Mouse (Mus musculus) ovary, postnatal 14 days (tissue): ENCODE measurements around the gene Tmem126a.

Experiments
- DNase-seq: peaks from one replicate; pipeline ENCODE4 v3.0.0; 2022; ENCODE audit warnings: low spot score

The Tmem126a gene

DNA sequence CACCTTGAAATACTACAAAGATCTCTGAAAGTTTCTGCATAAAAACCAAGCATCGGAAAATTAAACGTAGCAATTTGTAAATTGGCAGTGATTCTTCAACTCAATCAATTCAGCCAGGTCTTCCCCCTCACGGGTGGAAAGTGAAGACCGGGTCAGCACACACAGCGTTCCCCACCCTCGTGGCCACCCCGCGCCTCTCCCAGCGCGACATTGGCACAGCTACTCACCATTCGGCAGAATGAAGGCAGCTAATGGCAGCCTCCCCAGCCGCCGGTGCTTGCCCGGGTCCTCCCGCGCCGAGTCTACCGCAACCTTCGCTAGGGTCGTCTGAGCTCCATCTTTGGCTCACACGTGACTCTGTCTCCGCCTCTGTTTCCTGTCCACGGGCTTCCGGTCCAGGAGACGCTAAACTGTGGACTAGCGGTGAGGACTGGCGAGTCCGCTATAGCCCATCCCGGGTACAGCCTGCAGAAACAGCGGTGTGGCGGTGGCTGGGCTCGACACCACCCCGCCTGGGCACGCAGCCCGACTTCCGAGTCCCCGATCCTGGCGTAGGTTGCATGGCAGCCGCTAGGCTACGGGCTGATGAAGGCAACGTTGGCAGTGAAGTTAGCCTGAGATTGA is at the start of gene Tmem126a:
Tmem126a (minus strand) TSS at position 385 of the 624 bp plus-strand sequence.
- DNase-seq, result peak; percentile 69

DNA sequence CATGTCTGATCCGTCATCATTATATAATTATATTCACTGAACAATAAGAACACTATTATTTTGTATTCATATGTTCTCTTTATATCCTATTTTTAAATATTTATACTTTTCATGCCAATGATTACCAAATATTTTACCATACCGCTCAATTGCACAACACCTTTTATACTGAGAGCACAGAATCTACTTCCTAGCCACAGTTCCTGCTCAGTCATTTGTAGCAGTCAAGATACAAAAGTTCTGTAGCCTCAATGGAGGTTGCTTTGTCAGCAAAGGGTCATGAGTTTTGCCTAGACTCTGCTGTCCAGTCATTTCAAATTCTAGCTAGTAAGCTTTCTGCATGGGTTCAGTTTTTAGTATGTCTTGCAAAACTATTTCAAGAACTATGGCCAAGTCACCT is 25.6 kb upstream of the Tmem126a start:
- no peak for DNase-seq

DNA sequence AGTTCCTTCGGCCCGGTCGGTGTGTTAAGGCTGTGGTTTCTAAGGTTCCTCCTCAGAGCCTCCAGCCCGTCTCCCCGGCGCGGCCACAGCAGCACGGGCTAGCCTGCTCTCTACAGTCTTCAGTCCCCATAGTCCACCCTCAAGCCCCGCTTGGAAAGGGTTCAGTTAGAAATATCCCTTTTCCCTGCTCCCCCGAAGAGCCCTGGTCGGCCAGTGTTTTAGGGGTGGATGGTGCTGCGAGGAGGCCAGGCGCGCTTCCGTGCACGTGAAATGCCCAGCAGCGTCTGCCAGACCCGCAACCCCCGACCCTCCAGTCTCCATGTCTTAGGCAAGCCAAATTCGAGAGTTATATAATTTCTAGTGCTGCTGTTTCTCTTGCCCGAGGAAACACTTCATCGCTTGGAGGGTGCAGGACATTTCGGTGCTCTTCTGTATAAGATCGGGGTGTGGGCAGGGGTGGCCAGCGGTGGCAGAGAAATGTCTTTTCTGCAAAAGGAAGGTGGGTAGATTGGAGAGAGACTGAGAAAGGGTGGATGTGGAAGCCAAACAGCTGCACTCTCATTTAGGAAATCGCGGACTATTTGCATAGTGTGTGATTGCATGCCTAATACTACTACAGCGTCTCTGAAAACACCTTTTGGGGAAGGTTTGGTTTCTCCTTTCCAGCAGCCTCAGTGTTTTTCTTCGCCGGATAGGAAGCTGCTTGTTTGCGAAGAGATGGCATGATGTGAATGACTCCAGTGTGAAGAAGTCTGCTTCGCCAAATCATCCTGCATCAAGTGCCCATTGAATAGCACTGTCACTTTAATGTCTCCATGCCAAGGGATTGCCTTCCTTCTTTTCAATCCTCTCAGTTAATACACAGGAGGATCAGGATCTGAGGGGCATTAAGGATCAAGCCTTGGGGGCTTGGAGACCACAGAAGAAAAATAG is 19.6 kb upstream of the Tmem126a start, which contains the start of gene Dlg2:
Dlg2 (plus strand) TSS at position 360 of the 933 bp plus-strand sequence.
- DNase-seq, result no peak

DNA sequence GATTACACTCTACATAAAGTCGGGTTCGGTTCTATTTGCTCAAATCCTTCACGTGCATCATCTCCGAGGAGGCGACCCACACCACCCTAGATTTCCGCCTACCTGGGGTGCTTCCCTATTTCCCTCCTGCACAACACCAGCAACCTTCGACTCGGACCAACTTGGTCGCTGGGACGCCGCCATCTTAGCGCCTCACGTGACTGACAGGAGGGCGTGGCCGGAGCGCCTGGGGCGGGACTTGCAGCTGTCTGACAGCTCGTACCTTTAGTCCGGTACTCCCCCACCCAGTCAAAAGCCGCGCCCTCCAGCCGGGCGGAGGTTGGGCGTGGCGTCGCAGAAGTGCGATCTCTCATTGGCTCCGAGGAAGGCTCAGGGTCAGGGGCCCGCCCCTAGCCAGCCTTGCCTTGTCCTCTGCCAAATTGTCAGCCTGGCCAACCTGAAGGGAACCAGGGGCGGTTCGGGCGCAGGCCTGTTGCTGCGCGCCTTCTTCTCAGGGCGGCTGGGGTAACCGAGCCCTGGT is 18.8 kb upstream of the Tmem126a start, which contains the start of gene Tmem126b:
Tmem126b (minus strand) TSS at position 209 of the 520 bp plus-strand sequence.
- DNase-seq, result peak; percentile 97

DNA sequence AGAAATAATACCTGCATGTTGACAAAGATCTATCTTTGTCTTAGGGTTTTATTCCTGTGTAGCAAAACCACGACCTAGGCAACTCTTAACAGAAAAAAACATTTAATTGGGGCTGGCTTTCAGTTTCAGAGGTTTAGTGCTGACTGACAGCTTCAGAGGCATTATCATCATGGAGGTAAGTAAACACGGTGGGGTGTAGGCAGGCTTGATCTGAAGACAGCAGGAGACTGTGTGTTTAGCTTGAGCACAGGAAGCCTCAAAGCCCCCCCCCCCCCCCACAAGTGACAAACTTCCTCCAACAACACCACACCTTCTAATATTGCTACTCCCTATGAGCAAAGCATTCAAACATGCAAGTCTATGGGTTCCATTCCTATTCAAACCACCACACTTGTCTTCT is 16.5 kb upstream of the Tmem126a start:
- DNase-seq, result no peak

DNA sequence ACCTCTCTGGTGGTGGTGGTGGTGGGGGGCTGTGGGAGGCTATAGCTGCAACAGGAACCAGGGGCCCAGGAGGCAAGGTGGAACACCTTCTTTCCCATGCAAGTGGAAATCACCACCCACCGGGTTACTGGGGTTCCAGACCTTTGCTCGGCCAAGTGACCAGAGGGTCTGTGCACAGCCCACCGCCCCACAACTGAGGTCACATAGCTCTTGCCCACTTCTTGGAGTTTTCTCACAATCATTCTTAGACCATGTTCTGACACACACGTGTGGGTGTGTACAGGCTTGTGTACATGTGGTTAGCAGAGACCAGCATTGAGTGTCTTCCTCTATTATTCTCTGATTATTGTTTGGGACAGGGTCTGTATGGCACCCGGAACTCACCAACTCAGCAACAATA is 4.4 kb upstream of the Tmem126a start:
- no peak for DNase-seq

DNA sequence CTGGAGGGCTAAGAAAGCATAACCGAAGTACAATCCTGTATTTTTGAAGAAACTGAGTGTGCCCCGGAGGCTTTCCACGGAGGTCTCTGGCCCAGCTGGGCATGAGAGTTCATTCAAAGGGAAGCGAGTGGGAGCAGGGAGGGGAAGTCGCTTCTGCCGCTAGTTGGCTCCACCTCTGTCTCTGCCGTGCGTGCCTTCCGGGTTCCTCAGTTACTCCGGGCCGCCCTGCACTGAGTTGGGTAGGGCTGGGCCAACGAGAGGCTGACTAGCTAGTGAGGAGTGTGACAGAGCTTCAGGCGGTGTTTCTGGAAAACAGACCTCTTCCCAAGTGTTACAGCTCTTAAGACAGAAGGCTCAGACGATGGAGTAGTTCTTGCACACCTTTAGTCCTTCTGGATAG is 3.9 kb upstream of the Tmem126a start:
- DNase-seq, result no peak

DNA sequence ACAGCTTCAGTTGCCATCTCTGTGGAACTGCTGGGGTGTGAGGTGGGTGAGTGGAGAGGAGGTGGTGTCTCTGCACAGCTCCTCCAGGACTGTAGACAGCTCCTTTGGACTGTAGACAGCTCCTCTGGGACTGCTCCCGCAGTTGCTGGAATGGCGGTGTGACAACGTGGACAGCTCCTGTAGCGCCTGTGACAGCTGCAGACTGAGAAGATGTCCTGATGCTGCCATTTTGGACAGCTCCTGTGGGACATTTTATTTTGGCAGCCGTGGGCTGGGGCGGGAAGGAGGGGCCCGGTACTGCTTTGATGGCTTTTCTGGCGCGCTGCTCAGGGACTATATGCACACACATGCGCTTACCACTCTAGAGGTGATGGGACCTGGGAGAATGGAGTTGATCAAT is 3.3 kb upstream of the Tmem126a start:
- no peak for DNase-seq

DNA sequence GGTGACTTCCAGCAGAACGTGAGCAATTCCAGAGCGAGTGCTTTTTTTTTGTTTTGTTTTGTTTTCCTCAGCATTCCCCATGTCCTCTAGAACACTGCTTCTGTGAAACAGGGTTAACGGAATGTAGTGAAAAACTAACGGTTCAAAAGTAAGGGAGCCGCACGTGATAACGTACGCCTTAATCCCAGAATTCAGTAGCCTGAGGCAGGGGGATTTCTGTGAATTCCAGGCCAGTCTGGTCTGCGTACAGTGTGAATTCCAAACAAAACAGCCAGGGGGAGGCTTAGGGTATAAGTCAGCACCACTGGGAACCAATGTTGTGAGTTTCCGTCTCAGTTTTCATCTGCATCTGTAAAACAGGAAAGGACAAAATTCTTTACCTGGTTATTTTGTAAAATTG is 488 bp upstream of the Tmem126a start:
- no peak for DNase-seq

DNA sequence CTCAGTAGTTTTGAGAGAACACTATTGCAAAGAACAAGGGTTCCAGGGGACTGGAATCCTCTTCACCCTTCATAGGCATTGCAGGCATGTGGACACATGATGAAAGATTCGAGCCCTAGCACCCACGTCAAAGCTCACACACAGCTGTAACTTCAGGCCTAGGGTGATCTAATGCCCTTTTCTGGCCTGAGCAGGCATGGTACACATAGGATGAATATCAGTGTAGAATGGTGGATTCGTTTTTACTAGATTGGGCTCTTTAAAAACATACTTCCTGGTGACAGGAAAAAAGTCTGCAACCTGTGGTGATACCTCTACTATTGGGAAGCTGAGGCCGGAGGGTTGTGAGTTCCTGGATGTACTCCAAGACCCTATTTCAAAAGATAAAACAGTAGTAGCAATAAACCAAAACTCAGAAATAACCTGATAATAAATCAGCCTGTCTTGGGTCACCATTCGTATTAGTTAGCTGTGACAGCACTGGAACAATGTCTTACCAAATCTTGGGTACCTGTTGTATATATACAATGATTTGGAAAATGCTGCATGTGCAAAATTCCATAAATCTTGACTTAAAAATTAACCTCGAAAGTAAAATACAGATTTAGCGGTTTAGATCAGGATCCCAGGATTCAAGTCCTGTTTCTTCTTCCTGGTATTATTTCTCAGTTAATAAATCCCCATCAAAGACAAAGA is 732 bp downstream of the Tmem126a start:
- DNase-seq, result no peak

DNA sequence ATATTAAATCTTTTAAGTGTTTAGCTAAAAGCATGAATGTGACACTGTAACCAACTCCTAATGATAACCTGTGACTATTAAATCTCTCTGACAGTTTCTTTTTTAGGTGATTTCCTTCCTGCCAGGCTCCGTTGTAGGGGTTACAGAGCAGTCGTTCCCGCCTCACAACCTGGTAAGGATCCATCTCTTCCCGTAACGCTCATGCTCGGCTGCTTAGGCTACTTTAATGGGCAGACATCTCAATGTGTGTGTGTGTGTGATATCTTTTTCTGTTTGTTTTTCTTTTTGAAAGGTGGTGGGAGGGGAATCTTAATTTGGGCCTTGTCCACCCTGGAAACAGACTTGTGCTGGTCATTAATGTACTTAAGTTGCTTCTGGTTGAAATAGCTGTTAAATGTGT is 12.8 kb downstream of the Tmem126a start:
- DNase-seq, result no peak

DNA sequence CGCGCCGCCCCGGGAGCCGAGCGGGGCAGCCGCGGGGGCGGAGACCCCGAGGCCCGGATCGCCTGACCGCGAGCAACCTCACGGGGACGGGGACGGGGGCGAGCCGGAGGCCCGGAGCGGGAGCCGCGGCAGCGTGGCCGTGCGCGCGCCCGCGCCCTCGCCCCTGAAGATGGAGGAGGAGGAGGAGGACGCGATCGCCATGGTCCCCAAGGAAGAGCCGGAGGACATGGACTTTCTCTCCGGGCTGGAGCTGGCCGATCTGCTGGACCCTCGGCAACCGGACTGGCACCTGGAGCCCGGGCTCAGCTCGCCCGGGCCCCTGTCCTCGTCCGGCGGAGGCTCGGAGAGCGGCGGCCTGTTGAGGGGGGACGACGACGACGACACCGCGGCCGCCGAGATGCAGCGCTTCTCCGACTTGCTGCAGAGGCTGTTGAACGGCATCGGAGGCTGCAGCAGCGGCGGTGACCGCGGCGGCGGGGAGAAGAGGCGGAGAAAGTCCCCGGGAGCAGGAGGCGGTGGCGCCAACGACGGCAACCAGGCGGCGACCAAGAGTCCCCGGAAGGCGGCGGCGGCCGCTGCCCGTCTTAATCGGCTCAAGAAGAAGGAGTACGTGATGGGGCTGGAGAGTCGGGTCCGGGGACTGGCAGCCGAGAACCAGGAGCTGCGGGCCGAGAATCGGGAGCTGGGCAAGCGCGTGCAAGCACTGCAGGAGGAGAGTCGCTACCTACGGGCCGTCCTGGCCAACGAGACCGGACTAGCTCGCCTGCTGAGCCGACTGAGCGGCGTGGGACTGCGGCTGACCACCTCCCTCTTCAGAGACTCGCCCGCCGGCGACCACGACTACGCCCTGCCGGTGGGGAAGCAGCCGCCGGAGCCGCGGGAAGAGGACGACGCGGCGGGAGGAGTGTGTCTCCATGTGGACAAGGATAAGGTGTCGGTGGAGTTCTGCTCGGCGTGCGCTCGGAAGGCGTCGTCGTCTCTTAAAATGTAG is 13.6 kb downstream of the Tmem126a start:
- peak; percentile 58 for DNase-seq

DNA sequence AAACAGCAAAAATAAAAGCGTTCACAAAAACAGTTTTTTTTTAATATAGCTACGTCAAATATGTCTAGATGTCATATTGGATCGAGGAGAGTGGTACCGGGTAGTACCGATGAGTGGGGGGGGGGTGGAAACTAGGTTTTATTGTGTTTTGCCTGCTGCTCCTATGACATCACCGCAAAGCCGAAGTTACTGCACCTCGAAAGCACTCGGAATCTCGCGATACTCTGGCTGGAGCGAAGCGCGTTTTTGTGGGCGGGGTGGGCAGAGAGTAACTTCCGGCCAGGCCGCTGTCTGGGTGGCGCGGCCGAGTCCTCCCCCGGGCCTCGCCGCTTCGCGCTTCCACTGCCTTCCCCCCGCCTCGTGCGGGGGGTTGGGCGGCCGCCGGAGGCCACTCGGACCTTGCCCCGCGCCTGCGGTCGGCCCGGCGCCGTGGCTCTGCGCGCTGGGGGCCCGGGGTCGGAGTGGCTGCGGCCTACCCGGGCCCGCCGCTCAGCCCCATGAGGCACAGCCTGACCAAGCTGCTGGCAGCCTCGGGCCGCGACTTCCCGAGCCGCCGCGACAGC is 14.4 kb downstream of the Tmem126a start, which contains the start of gene Crebzf:
Crebzf (plus strand) TSS at position 212 of the 563 bp plus-strand sequence.
- DNase-seq, result peak; percentile 93

DNA sequence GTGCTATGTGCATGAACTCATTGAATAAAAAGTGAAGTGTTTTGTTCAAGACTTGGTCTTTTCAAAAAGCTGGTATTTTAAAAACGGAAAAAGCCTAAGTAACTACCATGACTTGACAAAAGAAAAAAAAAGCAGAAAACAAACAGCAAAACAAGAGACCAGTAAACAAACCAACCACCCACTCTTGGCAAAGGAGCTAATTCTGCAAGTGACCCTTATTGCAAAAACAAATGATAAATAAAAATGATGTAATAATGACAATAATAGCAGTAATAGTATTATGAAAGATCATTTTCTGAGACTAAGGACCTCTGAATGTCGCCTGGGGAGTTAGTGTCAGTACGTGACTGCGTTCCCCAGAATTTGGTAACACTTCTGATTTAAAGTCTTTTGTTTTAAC is 15.0 kb downstream of the Tmem126a start:
- DNase-seq, result no peak

DNA sequence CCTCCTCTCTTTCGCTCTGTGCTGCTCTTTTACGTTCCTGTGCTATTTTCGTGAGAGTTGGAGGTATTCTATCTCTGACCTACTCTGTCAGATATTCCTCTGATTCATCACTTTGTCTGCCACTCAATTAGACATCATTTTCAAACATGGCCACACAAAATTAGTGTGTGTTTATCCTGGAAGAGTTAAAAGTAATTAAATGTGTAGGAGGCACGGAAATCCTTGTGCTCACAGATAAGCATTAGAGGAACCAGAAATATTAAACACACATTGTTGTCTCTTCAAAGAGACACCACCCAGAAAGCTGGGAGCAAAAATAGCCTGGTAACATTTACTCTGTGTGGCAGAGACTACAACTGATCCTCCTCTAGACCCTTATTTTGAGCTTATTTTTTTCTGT is 17.0 kb downstream of the Tmem126a start:
- DNase-seq, result no peak

DNA sequence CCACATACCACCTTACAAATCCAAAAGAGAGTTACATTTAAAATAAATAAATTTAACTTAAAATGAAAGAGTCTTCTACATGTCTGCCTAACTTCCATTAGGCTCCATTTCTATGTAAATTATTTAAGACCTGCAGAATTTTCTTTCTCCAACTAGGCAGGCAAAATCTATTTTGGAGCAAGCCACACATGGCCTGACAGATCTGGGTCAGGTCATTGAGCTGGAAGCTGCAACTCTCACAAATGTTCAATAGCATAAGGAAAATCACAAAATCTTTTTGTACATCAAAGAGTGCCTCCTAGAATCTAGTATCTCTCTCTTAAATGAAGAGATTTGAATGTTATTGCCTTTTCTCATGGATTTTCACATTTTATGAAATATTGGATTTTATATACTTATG is 24.8 kb downstream of the Tmem126a start:
- DNase-seq, result no peak

DNA sequence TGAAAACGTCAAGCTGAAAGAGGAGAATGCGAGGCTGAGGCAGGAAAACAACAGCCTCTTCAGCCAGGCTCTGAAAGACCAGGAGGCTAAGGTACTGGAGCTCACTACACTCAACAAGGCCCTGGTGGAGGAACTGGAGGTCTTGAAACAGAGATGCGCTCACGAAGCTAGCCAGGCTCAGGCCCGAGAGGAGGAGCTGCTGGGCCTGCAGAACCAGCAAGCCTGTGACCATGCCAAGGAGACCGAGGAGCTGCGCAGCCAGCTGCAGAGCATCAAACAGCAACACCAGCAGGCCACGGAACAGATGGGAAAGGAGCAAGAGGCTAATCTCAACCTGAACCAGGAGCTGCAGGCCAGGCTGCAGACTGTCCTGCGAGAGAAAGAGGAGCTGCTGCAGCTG is 30.0 kb downstream of the Tmem126a start:
- DNase-seq, result no peak

DNA sequence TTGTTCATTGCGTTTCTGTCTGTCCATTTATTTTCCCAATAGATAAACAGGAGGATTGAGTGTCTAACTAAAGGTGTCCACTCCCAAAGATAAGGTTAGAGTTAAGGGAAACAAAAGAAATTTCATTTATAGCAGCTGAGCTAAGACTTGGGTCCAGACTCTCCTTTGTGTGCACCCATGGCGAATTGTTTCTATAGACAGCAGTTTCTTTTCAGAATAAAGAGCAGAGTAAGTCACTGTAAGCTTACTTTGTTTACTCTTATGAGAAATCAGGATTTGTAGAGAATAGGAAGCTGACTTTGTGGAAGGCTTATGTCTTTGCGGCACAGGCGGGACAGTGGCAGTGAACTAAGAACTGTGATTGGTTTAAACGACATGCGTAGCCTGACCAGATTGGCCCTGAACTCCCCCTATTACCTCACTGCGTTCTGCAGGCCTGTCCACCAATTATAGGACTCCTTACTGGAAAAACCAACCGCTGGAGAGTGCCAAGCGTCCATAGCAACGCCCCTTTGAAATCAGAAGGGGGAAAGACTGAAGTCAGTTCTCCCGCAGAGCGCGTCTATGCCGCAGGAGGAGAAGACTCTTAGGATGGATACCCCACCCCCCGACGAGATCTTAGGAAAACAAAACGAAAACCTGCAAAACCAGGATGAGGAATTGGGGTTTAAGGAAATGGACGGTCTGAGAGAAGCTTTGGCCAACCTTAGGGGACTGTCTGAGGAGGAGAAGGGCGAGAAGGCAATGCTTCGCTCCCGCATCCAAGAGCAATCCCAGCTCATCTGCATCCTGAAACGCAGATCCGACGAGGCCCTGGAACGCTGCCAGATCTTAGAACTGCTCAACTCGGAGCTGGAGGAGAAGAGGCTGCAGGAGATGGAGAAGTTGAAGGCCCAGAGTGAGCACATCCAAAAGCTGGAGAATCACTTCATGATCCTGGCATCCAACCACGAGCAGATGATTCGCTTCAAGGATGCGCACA is 30.7 kb downstream of the Tmem126a start, which contains the start of gene Ccdc89:
Ccdc89 (plus strand) TSS at position 558 of the 982 bp plus-strand sequence.
- DNase-seq, result peak; percentile 57

DNA sequence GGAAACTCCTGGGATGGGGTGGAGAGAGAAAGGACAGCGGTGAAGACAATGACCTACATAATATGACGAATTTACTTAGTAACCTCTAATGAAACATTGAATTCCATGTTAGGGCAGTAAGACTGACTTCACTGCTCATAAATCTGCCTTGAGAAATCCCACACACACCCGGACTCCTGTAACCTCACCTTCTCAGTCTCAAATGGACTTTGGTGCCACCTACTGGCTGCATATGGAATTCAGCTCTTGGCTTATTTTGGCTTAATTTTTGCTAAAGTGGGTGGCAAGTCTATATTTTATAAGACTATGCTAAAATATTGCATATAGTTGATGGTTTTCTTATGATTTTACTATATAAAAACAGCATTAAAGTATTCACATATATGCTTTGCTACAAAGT is 47.1 kb downstream of the Tmem126a start:
- peak; percentile 64 for DNase-seq
